Mouse (Mus musculus): ENCODE data around the gene En2.
A peak's percentile ranks its signal among the peaks of the same experiment; 100 is the strongest.

En2 gene

GRCm38 (mm10) chr5:28165358-28166255 is at the start of gene En2:
Gene En2 (plus strand): TSS chr5:28165694.
- DNase-seq = peak; percentile 98

- DNase-seq = no peak
These were observed 48.1 kb upstream of the En2 start for GRCm38 (mm10) chr5:28117251-28117880.

- DNase-seq = peak; percentile 67 to 68
These were observed 47.5 kb upstream of the En2 start for GRCm38 (mm10) chr5:28117882-28118530.

- peak; percentile 41 to 51 for DNase-seq
These were observed 47.0 kb upstream of the En2 start for GRCm38 (mm10) chr5:28118531-28118925.

- no peak for DNase-seq
These were observed 45.9 kb upstream of the En2 start for GRCm38 (mm10) chr5:28119576-28119975.

- peak; percentile 93 to 94 for DNase-seq
These were observed 42.7 kb upstream of the En2 start for GRCm38 (mm10) chr5:28122491-28123454.

GRCm38 (mm10) chr5:28123455-28123825 is 42.1 kb upstream of the En2 start:
- DNase-seq = no peak

- peak; percentile 42 for DNase-seq
These were observed 40.9 kb upstream of the En2 start for GRCm38 (mm10) chr5:28124321-28125230.

- DNase-seq = no peak
These were observed 36.6 kb upstream of the En2 start for GRCm38 (mm10) chr5:28128851-28129250.

GRCm38 (mm10) chr5:28132231-28132630 is 33.3 kb upstream of the En2 start:
- no peak for DNase-seq

GRCm38 (mm10) chr5:28136438-28136837 is 29.1 kb upstream of the En2 start:
- peak in 1 of 2 experiments; percentile 45 for DNase-seq

GRCm38 (mm10) chr5:28144555-28144954 is 20.9 kb upstream of the En2 start:
- DNase-seq = no peak

GRCm38 (mm10) chr5:28146018-28146417 is 19.5 kb upstream of the En2 start:
- no peak for DNase-seq

- DNase-seq = peak; percentile 44 to 75
These were observed 17.0 kb upstream of the En2 start for GRCm38 (mm10) chr5:28148473-28148872.

GRCm38 (mm10) chr5:28149436-28149835 is 16.1 kb upstream of the En2 start:
- no peak for DNase-seq

GRCm38 (mm10) chr5:28157044-28157730 is 8.3 kb upstream of the En2 start:
- peak; percentile 21 to 45 for DNase-seq

- DNase-seq = no peak
These were observed 7.7 kb upstream of the En2 start for GRCm38 (mm10) chr5:28157781-28158180.

GRCm38 (mm10) chr5:28158308-28159071 is 7.0 kb upstream of the En2 start:
- DNase-seq = peak; percentile 30 to 37

GRCm38 (mm10) chr5:28159072-28159458 is 6.4 kb upstream of the En2 start:
- peak in 1 of 2 experiments; percentile 27 for DNase-seq
